Mouse (Mus musculus): ENCODE results near the gene Cidec. TPM values are rescaled to one million over a fixed set of nuclear protein-coding genes. Genes with fewer than 3 reads are reported as not detected.

Gene Cidec
- polyA plus RNA-seq, 1 experiment: not detected

DNA sequence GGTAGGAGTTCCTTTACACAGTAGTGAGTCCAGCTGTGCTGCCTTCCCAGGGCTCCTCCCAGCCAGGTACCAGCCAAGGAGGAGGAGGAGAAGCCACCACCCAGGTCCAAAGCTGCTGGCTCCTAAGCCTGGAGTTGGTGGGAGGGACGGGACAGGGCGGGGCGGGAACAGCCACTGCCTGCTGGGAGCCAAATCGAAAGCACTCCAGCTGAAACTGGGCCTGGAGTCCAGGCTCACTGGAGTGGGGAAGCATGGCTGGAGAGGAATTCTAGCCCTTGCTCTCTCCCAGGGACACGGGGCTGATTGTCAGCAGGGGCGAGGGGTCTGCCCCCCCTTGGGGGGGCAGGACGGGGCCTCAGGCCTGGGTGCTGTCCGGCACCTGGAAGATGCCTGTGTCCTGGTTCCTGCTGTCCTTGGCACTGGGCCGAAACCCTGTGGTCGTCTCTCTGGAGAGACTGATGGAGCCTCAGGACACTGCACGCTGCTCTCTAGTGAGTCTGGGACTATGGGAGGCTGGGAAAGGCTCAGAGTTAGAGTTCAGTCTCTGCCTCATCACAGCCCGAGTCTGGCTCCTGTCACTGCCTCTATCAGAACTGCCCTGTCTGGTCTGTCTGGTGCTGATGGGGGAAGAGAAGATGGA is 35.9 kb upstream of the Cidec start, which contains the start of gene Il17rc:
Gene Il17rc, plus strand, starts transcription at position 131 of the 640 bp plus-strand sequence.
- peaks cover 63% of the 10 kb centered on the region for H3K27me3 ChIP-seq (replicated peaks)
- H3K4me3 ChIP-seq (replicated peaks): no peak within 1 kb of the TSS

DNA sequence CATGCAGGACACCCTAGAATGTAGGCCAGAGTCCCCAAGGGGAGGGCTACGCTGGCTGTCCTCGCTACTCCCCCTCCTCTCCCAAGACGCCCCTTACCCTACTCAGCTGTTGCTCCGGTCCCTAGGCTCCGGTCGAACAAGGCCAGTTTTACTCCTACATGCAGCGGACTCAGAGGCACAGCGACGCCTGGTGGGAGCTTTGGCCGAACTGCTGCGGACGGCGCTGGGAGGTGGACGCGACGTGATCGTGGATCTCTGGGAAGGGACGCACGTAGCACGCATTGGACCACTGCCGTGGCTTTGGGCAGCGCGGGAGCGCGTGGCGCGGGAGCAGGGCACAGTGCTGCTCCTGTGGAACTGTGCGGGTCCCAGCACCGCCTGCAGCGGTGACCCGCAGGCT is 33.9 kb upstream of the Cidec start:
- Histone ChIP-seq H3K27me3 (replicated peaks) (peaks cover 67% of the 10 kb centered on the region), H3K4me1 (peaks cover 36% of the 10 kb centered on the region), H3K36me3 (replicated peaks; ENCODE audit: low read length) (no peaks in the 10 kb centered on the region), H3K9me3 (no peaks in the 10 kb centered on the region), H3K4me3 (replicated peaks) (peak overlapping the region; percentile 92)
- TF ChIP-seq FLI1 (IDR thresholded peaks at IDR 0.05; ENCODE audit: low read length) (no peak), GATA1 (IDR thresholded peaks at IDR 0.05; ENCODE audit: borderline replicate concordance, low read length) (no peak)

More for the DNA sequence above, 35.9 kb upstream of the Cidec start, which contains the start of gene Il17rc:
- Histone ChIP-seq H3K36me3 (replicated peaks; ENCODE audit: low read length) (no peaks in the 10 kb centered on the region), H3K9me3 (no peaks in the 10 kb centered on the region), H3K4me1 (peaks cover 31% of the 10 kb centered on the region)
- TF ChIP-seq GATA1 (IDR thresholded peaks at IDR 0.05; ENCODE audit: borderline replicate concordance, low read length): no peak
- TF ChIP-seq FLI1 (IDR thresholded peaks at IDR 0.05; ENCODE audit: low read length): no peak

- Histone ChIP-seq H3K4me1 (peaks cover 36% of the 10 kb centered on the region), H3K4me3 (replicated peaks) (peak overlapping the region; percentile 92), H3K36me3 (replicated peaks; ENCODE audit: low read length) (no peaks in the 10 kb centered on the region), H3K27me3 (replicated peaks) (peaks cover 67% of the 10 kb centered on the region), H3K9me3 (no peaks in the 10 kb centered on the region)
- TF ChIP-seq GATA1 (IDR thresholded peaks at IDR 0.05; ENCODE audit: borderline replicate concordance, low read length): no peak
Observed at GRCm38 (mm10) chr6:113469021-113469420, 33.5 kb upstream of the Cidec start.

DNA sequence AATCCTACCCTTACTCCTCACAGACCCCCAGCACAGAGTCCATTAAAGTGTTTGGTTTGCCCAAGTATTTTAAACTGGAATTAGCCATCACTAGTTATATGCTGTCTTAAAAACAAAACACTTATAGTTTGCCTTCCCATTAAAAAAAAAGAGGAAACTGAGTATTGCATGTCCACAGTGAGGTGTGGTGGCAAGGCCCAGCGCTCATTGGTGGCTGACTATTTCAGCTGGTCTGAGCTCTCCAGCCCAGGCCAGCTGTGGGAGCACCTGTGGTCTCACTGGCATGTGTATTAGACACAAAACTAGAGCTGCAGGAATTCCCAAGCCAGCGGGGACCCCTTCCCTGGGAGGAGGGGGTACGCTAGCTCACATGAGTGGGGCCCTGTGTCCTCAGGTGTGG is 33.0 kb upstream of the Cidec start:
- no peak for TF ChIP-seq FLI1 (IDR thresholded peaks at IDR 0.05; ENCODE audit: low read length)
- no peak for TF ChIP-seq GATA1 (IDR thresholded peaks at IDR 0.05; ENCODE audit: borderline replicate concordance, low read length)
- peaks cover 66% of the 10 kb centered on the region for H3K27me3 ChIP-seq (replicated peaks)
- peaks cover 36% of the 10 kb centered on the region for H3K4me1 ChIP-seq
- H3K4me3 ChIP-seq (replicated peaks): peak overlapping the region; percentile 92
- no peaks in the 10 kb centered on the region for H3K36me3 ChIP-seq (replicated peaks; ENCODE audit: low read length)
- no peaks in the 10 kb centered on the region for H3K9me3 ChIP-seq

- H3K27me3 ChIP-seq (replicated peaks): peaks cover 49% of the 10 kb centered on the region
- H3K4me3 ChIP-seq (replicated peaks): no peak overlapping the region
- H3K4me1 ChIP-seq: peaks cover 36% of the 10 kb centered on the region
- no peaks in the 10 kb centered on the region for H3K36me3 ChIP-seq (replicated peaks; ENCODE audit: low read length)
- no peak for TF ChIP-seq GATA1 (IDR thresholded peaks at IDR 0.05; ENCODE audit: borderline replicate concordance, low read length)
- no peak for TF ChIP-seq FLI1 (IDR thresholded peaks at IDR 0.05; ENCODE audit: low read length)
- no peaks in the 10 kb centered on the region for H3K9me3 ChIP-seq
Observed at GRCm38 (mm10) chr6:113465602-113466001, 30.0 kb upstream of the Cidec start.

- TF ChIP-seq GATA1 (IDR thresholded peaks at IDR 0.05; ENCODE audit: borderline replicate concordance, low read length): no peak
- TF ChIP-seq FLI1 (IDR thresholded peaks at IDR 0.05; ENCODE audit: low read length): no peak
- Histone ChIP-seq H3K4me1 (peaks cover 35% of the 10 kb centered on the region), H3K27me3 (replicated peaks) (peaks cover 37% of the 10 kb centered on the region)
Observed at GRCm38 (mm10) chr6:113464040-113464439, 28.5 kb upstream of the Cidec start.

GRCm38 (mm10) chr6:113458635-113459034 is 23.1 kb upstream of the Cidec start:
- H3K36me3 ChIP-seq (replicated peaks; ENCODE audit: low read length): no peaks in the 10 kb centered on the region
- H3K4me1 ChIP-seq: peaks cover 50% of the 10 kb centered on the region
- peaks cover 8% of the 10 kb centered on the region for H3K27me3 ChIP-seq (replicated peaks)
- H3K9me3 ChIP-seq: no peaks in the 10 kb centered on the region
- no peak for TF ChIP-seq FLI1 (IDR thresholded peaks at IDR 0.05; ENCODE audit: low read length)
- no peak for TF ChIP-seq GATA1 (IDR thresholded peaks at IDR 0.05; ENCODE audit: borderline replicate concordance, low read length)
- H3K4me3 ChIP-seq (replicated peaks): peak overlapping the region; percentile 2

More at GRCm38 (mm10) chr6:113464040-113464439, 28.5 kb upstream of the Cidec start:
- no peaks in the 10 kb centered on the region for H3K9me3 ChIP-seq
- no peak overlapping the region for H3K4me3 ChIP-seq (replicated peaks)
- no peaks in the 10 kb centered on the region for H3K36me3 ChIP-seq (replicated peaks; ENCODE audit: low read length)

- TF ChIP-seq GATA1 (IDR thresholded peaks at IDR 0.05; ENCODE audit: borderline replicate concordance, low read length): no peak
- no peak for TF ChIP-seq FLI1 (IDR thresholded peaks at IDR 0.05; ENCODE audit: low read length)
- Histone ChIP-seq H3K4me1 (peaks cover 50% of the 10 kb centered on the region), H3K36me3 (replicated peaks; ENCODE audit: low read length) (no peaks in the 10 kb centered on the region), H3K27me3 (replicated peaks) (peaks cover 3% of the 10 kb centered on the region), H3K9me3 (no peaks in the 10 kb centered on the region), H3K4me3 (replicated peaks) (peak within 1 kb of the TSS; percentile 76)
Observed at GRCm38 (mm10) chr6:113457952-113458534, 22.5 kb upstream of the Cidec start, which contains the start of gene Il17re. TSS of gene Il17re (plus strand) at chr6:113458484.

GRCm38 (mm10) chr6:113455007-113455406 is 19.4 kb upstream of the Cidec start:
- no peak overlapping the region for H3K4me3 ChIP-seq (replicated peaks)
- no peak for TF ChIP-seq FLI1 (IDR thresholded peaks at IDR 0.05; ENCODE audit: low read length)
- H3K27me3 ChIP-seq (replicated peaks): peaks cover 9% of the 10 kb centered on the region
- H3K4me1 ChIP-seq: peaks cover 39% of the 10 kb centered on the region
- H3K9me3 ChIP-seq: no peaks in the 10 kb centered on the region
- no peaks in the 10 kb centered on the region for H3K36me3 ChIP-seq (replicated peaks; ENCODE audit: low read length)

DNA sequence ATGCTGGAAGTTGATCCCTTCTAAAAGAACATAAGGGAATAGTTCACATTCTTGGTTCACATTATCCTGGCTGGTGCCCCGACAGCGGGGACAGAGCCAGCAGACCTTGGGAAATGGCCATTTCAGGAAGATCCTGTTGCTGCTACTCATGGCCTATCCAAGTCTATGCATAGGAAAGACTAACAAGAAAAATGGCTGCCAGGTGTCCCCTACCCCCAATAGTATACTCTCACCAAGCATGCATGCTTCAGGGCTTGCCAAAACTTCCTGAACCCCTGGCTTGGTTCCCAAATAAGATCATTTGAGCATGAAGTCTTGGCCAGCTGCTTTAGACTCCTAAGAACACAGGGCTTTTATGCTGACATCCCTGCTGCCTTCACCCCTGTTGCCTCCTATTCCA is 16.3 kb upstream of the Cidec start:
- no peaks in the 10 kb centered on the region for H3K9me3 ChIP-seq
- peaks cover 6% of the 10 kb centered on the region for H3K27me3 ChIP-seq (replicated peaks)
- TF ChIP-seq FLI1 (IDR thresholded peaks at IDR 0.05; ENCODE audit: low read length) (no peak), GATA1 (IDR thresholded peaks at IDR 0.05; ENCODE audit: borderline replicate concordance, low read length) (no peak)
- peaks cover 26% of the 10 kb centered on the region for H3K36me3 ChIP-seq (replicated peaks; ENCODE audit: low read length)
- H3K4me3 ChIP-seq (replicated peaks): no peak overlapping the region
- H3K4me1 ChIP-seq: peaks cover 7% of the 10 kb centered on the region

Measured in megakaryocyte, embryonic 14.5 days (primary cell).